Mouse (Mus musculus) small intestine, adult 2 months (tissue): ENCODE measurements around the gene Nup133.

Experiments
- CTCF ChIP-seq: fragments of 200-500 bp; IDR thresholded peaks from 2 replicates; pipeline ENCODE4 v1.5.1; 2012; ENCODE audit warnings: low read depth, mild to moderate bottlenecking, control low read depth, inconsistent platforms, low read length, moderate library complexity, mixed read lengths; ENCODE audit not compliant: insufficient replicate concordance, insufficient read length; ENCODE audit errors: extremely low read depth
- POLR2A ChIP-seq: fragments of 200-500 bp; IDR thresholded peaks from 2 replicates; pipeline ENCODE4 v1.6.1; 2012; ENCODE audit warnings: low read depth, mild to moderate bottlenecking, control low read depth, inconsistent platforms, low read length, moderate library complexity

DNA sequence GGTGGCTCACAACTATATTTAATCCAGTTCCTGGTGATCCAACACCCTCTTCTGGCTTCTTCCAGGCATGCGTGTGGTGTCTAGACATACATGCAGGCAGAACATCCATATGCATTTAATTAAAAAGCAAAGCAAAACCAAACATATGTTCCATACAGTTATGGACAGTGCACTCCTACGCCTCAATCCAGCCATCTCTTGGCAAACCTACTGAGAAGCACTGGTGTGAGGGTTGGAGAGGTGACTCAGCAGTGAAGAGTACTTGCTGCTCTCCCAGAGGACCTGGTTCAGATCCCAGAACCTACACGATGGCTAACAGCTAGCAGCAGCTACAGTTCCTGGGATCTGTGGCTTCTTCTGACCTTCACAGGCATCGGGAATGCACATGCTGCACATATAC is 36.8 kb downstream of the Nup133 start:
- TF ChIP-seq POLR2A (no peak), CTCF (no peak)
